Mouse (Mus musculus): ENCODE data around the gene Mrpl53. TPM values are rescaled to one million over a fixed set of nuclear protein-coding genes. Genes with fewer than 3 reads are reported as not detected.

The Mrpl53 gene
- total and polyA plus RNA-seq, 3 experiments: 52.2 to 74.0 (median 55.5) TPM

- TF ChIP-seq MYC (IDR thresholded peaks at IDR 0.05; ENCODE audit: low read depth, low read length): 0 out of 2 replicates have a peak, but pooled peaks have one; percentile 22
- TF ChIP-seq CTCF (conservative IDR thresholded peaks at IDR 0.05 in 1 of 2, IDR thresholded peaks at IDR 0.05 in 1 of 2; ENCODE audit: low read depth in 2 of 2, low read length in 2 of 2): peak in 1 of 2 experiments; percentile 82; a peak in 2 of 4 replicates
- TF ChIP-seq MAFK (IDR thresholded peaks at IDR 0.05; ENCODE audit: insufficient replicate concordance, low read length): no peak
- TF ChIP-seq PAX5 (IDR thresholded peaks at IDR 0.05; ENCODE audit: low read length): no peak
- TF ChIP-seq NRF1 (IDR thresholded peaks at IDR 0.05; ENCODE audit: low read depth, low read length): peak; percentile 94
- no peak for TF ChIP-seq MEF2A (IDR thresholded peaks at IDR 0.05; ENCODE audit: borderline replicate concordance, low read depth, low read length)
- no peak for TF ChIP-seq JUN (IDR thresholded peaks at IDR 0.05; ENCODE audit: insufficient read depth, low read depth, low read length)
- peak; percentile 17; the same call in 1 of the 2 replicates for TF ChIP-seq IRF4 (IDR thresholded peaks at IDR 0.05; ENCODE audit: low read depth, low read length)
- no peak for TF ChIP-seq ZKSCAN1 (IDR thresholded peaks at IDR 0.05; ENCODE audit: borderline replicate concordance, low read depth, low read length)
- TF ChIP-seq MXI1 (IDR thresholded peaks at IDR 0.05; ENCODE audit: low read depth, low read length): no peak; the same call in 1 of the 2 replicates
- no peak for TF ChIP-seq JUND (conservative IDR thresholded peaks at IDR 0.05; ENCODE audit: low read depth, low read length)
Observed at GRCm38 (mm10) chr6:83078324-83078858, 30.4 kb upstream of the Mrpl53 start (continued).

- no peak overlapping the region for H3K4me3 ChIP-seq (replicated peaks in 1 of 3; ENCODE audit: low read depth in 2 of 3, low read length in 2 of 3, poor library complexity in 1 of 3)
- H3K79me2 ChIP-seq (replicated peaks; ENCODE audit: control insufficient read depth, extremely low read depth, insufficient read depth, poor library complexity, severe bottlenecking): no peaks in the 10 kb centered on the region
- no peak overlapping the region for H3K27ac ChIP-seq (ENCODE audit: insufficient read depth, low read depth)
- H3K9me3 ChIP-seq (replicated peaks; ENCODE audit: low read length): no peaks in the 10 kb centered on the region
- H3K27me3 ChIP-seq (replicated peaks): peaks cover 3% of the 10 kb centered on the region
- dilution Hi-C loops (cut with MboI; ENCODE audit: extremely low pct_ligation_motif_present, extremely low pct_unique_long_range_greater_than_20kb, low sequenced_read_pairs) (no loop called here), in situ Hi-C loops (cut with MboI; ENCODE audit: low pct_ligation_motif_present, low pct_unique_long_range_greater_than_20kb, low sequenced_read_pairs) (no loop called here)
- peaks cover 11 to 35% of the 10 kb centered on the region in 2 experiments for H3K36me3 ChIP-seq (replicated peaks in 1 of 2; ENCODE audit: control insufficient read depth in 1 of 2, insufficient read depth in 1 of 2, low read length in 1 of 2)
- TF ChIP-seq MAFK (IDR thresholded peaks at IDR 0.05; ENCODE audit: insufficient replicate concordance, low read length): no peak
- TF ChIP-seq CHD1 (IDR thresholded peaks at IDR 0.05; ENCODE audit: low read depth, low read length): no peak
- no peak for TF ChIP-seq MAZ (IDR thresholded peaks at IDR 0.05; ENCODE audit: low read depth, low read length)
- TF ChIP-seq MYC (IDR thresholded peaks at IDR 0.05; ENCODE audit: low read depth, low read length): no peak
- no peak for TF ChIP-seq CHD2 (IDR thresholded peaks at IDR 0.05; ENCODE audit: low read length)
- no peak for TF ChIP-seq UBTF (IDR thresholded peaks at IDR 0.05; ENCODE audit: low read depth, low read length)
- TF ChIP-seq USF2 (conservative IDR thresholded peaks at IDR 0.05; ENCODE audit: low read depth, low read length): no peak
- TF ChIP-seq RCOR1 (conservative IDR thresholded peaks at IDR 0.05; ENCODE audit: low read depth, low read length): no peak
- TF ChIP-seq SIN3A (IDR thresholded peaks at IDR 0.05; ENCODE audit: low read length): no peak
- TF ChIP-seq MEF2A (IDR thresholded peaks at IDR 0.05; ENCODE audit: borderline replicate concordance, low read depth, low read length): no peak
- no peak for TF ChIP-seq GABPA (IDR thresholded peaks at IDR 0.05; ENCODE audit: insufficient replicate concordance, low read depth, low read length)
- no peak for DNase-seq (ENCODE audit: extremely low read depth)
- no peak overlapping the region for H3K9ac ChIP-seq (ENCODE audit: insufficient read depth, low read depth)
- peaks cover 7 to 28% of the 10 kb centered on the region in 2 experiments; a peak in 3 of 4 replicates for H3K4me1 ChIP-seq (ENCODE audit: control insufficient read depth in 1 of 2, insufficient read depth in 2 of 2)
- no peak overlapping the region for H3K4me2 ChIP-seq (ENCODE audit: insufficient read depth, low read depth, poor library complexity, severe bottlenecking)
Observed at GRCm38 (mm10) chr6:83080210-83080609, 28.6 kb upstream of the Mrpl53 start.

All from CH12.LX (cell line).